Mouse (Mus musculus): ENCODE measurements at regions not wholly inside any gene's neighbourhood (a gene's known extent, or its start where the extent isn't known, plus 50 kb on each side); places are given as distances from the start of the nearest gene placed in this dataset.

GRCm38 (mm10) chr1:157022456-157023435, 83.3 kb upstream of the Ralgps2 start:
- WGBS (ENCODE audit: missing documents): 92% methylated on average over 12 of the region's 12 CpGs
- H3K79me2 ChIP-seq (ENCODE audit: inconsistent target): no peaks in the 10 kb centered on the region
- no peak overlapping the region for H3K27ac ChIP-seq
- no peak overlapping the region for H3K4me3 ChIP-seq (ENCODE audit: inconsistent target)
- no peaks in the 10 kb centered on the region for H3K36me3 ChIP-seq (ENCODE audit: inconsistent target)

- H3K4me3 ChIP-seq (ENCODE audit: inconsistent target): no peak overlapping the region
- peak overlapping the region; percentile 76 for H3K27ac ChIP-seq
- H3K79me2 ChIP-seq (ENCODE audit: inconsistent target): no peaks in the 10 kb centered on the region
- WGBS (ENCODE audit: missing documents): 9% methylated on average over 7 of the region's 7 CpGs
- H3K36me3 ChIP-seq (ENCODE audit: inconsistent target): no peaks in the 10 kb centered on the region
These were observed 80.5 kb upstream of the Ralgps2 start for GRCm38 (mm10) chr1:157019892-157020291.

GRCm38 (mm10) chr1:157018726-157019125, 79.3 kb upstream of the Ralgps2 start:
- Histone ChIP-seq H3K27ac (0 out of 2 replicates have a peak overlapping the region, but pooled peaks have one; percentile 76), H3K36me3 (ENCODE audit: inconsistent target) (no peaks in the 10 kb centered on the region), H3K4me3 (ENCODE audit: inconsistent target) (no peak overlapping the region), H3K79me2 (ENCODE audit: inconsistent target) (no peaks in the 10 kb centered on the region)
- 88% methylated on average over 2 of the region's 2 CpGs for WGBS (ENCODE audit: missing documents)

DNA sequence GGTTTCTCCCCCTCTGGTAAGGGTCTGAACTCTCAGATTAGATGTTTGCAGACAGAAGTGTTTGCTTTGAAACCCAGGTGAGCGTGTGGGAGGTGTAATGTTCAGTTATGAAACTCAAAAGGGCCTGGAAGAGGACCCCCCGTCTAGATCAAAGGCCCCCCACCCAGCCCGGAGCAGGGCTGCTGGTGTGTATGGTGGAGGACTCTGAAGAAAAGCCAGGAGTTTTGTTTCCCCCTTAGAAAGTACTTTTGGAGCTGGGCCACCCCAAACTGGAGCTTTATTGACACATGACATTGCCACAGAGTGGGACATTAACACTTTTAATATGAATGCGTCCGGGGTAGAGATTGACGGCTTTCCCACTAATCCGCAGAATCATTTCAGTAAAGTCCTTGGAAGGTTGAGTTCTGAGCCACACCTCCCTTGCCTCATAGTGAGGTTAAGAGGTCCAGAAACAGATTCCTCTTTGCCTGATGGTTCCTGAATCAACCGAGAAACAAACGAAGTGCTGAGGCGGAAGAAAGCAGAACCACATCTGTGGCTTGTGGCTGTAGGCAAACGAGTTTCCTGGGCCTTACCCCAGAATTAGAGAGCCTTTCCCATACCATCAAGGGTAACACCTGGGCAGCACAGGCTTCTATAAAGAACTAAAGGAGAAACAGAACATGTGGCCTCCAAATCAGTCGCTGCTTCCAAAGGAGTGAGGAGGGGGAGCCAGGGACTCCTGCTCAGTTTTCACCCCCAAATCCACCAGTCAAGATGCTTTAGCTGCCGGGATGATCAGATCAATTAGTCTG, 78.0 kb upstream of the Ralgps2 start:
- WGBS (ENCODE audit: missing documents): 21% methylated on average over 13 of the region's 13 CpGs
- no peaks in the 10 kb centered on the region for H3K79me2 ChIP-seq (ENCODE audit: inconsistent target)
- H3K4me3 ChIP-seq (ENCODE audit: inconsistent target): no peak overlapping the region
- no peaks in the 10 kb centered on the region for H3K36me3 ChIP-seq (ENCODE audit: inconsistent target)
- peak overlapping the region; percentile 54 for H3K27ac ChIP-seq

- H3K27ac ChIP-seq: peak overlapping the region; percentile 54
These were observed 77.2 kb upstream of the Ralgps2 start for GRCm38 (mm10) chr1:157016625-157017024.

GRCm38 (mm10) chr1:157014532-157015497, 75.4 kb upstream of the Ralgps2 start:
- 95% methylated on average over 17 of the region's 17 CpGs for WGBS (ENCODE audit: missing documents)
- no peak overlapping the region for H3K27ac ChIP-seq
- H3K4me3 ChIP-seq (ENCODE audit: inconsistent target): no peak overlapping the region
- no peaks in the 10 kb centered on the region for H3K79me2 ChIP-seq (ENCODE audit: inconsistent target)
- no peaks in the 10 kb centered on the region for H3K36me3 ChIP-seq (ENCODE audit: inconsistent target)

More at GRCm38 (mm10) chr1:157016625-157017024, 77.2 kb upstream of the Ralgps2 start:
- H3K79me2 ChIP-seq (ENCODE audit: inconsistent target): no peaks in the 10 kb centered on the region
- no peaks in the 10 kb centered on the region for H3K36me3 ChIP-seq (ENCODE audit: inconsistent target)
- H3K4me3 ChIP-seq (ENCODE audit: inconsistent target): no peak overlapping the region
- 40% methylated on average over 8 of the region's 8 CpGs for WGBS (ENCODE audit: missing documents)

GRCm38 (mm10) chr1:157013669-157014048, 74.2 kb upstream of the Ralgps2 start:
- Histone ChIP-seq H3K79me2 (ENCODE audit: inconsistent target) (no peaks in the 10 kb centered on the region), H3K27ac (no peak overlapping the region), H3K4me3 (ENCODE audit: inconsistent target) (no peak overlapping the region), H3K36me3 (ENCODE audit: inconsistent target) (no peaks in the 10 kb centered on the region)
- 89% methylated on average over 7 of the region's 7 CpGs for WGBS (ENCODE audit: missing documents)

GRCm38 (mm10) chr1:157012950-157013668, 73.7 kb upstream of the Ralgps2 start:
- H3K4me3 ChIP-seq (ENCODE audit: inconsistent target): no peak overlapping the region
- H3K36me3 ChIP-seq (ENCODE audit: inconsistent target): no peaks in the 10 kb centered on the region
- no peak overlapping the region for H3K27ac ChIP-seq
- H3K79me2 ChIP-seq (ENCODE audit: inconsistent target): no peaks in the 10 kb centered on the region
- 54% methylated on average over 7 of the region's 7 CpGs for WGBS (ENCODE audit: missing documents)

- Histone ChIP-seq H3K4me3 (ENCODE audit: inconsistent target) (no peak overlapping the region), H3K36me3 (ENCODE audit: inconsistent target) (no peaks in the 10 kb centered on the region)
- 91% methylated on average over 4 of the region's 6 CpGs for WGBS (ENCODE audit: missing documents)
These were observed 71.8 kb upstream of the Ralgps2 start for GRCm38 (mm10) chr1:157011226-157011625.

GRCm38 (mm10) chr1:157009427-157009826, 70.0 kb upstream of the Ralgps2 start:
- Histone ChIP-seq H3K27ac (no peak overlapping the region), H3K4me3 (ENCODE audit: inconsistent target) (no peak overlapping the region), H3K79me2 (ENCODE audit: inconsistent target) (no peaks in the 10 kb centered on the region), H3K36me3 (ENCODE audit: inconsistent target) (no peaks in the 10 kb centered on the region)
- WGBS (ENCODE audit: missing documents): 95% methylated on average over 9 of the region's 9 CpGs

More at GRCm38 (mm10) chr1:157011226-157011625, 71.8 kb upstream of the Ralgps2 start:
- H3K27ac ChIP-seq: no peak overlapping the region
- H3K79me2 ChIP-seq (ENCODE audit: inconsistent target): no peaks in the 10 kb centered on the region

DNA sequence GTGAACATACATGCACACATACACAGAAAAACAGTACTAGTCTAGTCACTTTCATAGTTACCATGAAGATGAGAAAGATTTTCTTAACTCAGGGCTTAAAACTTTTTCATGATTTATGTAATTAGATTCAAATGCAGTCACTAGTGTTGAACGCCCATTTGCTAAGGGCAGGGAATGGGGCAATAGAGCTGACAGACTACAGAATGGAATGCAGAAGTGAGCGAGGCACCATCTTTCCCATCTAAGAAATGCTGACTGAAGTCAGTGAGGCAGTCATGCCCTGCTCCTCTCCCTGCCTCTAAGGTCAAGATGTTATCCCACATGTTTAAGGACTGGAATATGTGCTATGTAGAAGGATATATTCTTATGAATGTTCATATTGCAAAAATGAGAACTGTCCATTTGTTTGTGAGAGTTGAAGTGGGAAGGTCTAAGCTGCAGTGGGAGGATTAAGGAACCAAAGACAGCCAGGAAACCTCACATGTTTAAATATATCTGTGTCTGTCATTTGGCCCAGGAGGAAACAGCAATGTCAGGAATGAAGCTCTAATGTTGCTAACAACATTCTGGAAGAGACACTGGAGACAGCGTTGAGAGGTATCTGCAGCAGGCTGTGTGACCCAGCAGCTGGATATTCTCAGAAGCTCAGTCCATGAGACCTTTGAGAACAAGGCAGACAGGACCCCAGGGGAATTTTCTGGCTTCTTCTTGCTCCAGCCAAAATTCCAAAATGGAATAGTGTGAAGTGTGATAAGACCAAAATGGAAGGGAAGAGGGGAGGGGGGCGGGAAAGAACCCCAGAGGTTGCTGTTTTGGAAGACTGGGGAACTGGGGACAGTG, 68.7 kb upstream of the Ralgps2 start:
- no peak overlapping the region for H3K4me3 ChIP-seq (ENCODE audit: inconsistent target)
- H3K27ac ChIP-seq: peak overlapping the region; percentile 92
- 34% methylated on average over 3 of the region's 4 CpGs for WGBS (ENCODE audit: missing documents)
- no peaks in the 10 kb centered on the region for H3K36me3 ChIP-seq (ENCODE audit: inconsistent target)
- H3K79me2 ChIP-seq (ENCODE audit: inconsistent target): no peaks in the 10 kb centered on the region

DNA sequence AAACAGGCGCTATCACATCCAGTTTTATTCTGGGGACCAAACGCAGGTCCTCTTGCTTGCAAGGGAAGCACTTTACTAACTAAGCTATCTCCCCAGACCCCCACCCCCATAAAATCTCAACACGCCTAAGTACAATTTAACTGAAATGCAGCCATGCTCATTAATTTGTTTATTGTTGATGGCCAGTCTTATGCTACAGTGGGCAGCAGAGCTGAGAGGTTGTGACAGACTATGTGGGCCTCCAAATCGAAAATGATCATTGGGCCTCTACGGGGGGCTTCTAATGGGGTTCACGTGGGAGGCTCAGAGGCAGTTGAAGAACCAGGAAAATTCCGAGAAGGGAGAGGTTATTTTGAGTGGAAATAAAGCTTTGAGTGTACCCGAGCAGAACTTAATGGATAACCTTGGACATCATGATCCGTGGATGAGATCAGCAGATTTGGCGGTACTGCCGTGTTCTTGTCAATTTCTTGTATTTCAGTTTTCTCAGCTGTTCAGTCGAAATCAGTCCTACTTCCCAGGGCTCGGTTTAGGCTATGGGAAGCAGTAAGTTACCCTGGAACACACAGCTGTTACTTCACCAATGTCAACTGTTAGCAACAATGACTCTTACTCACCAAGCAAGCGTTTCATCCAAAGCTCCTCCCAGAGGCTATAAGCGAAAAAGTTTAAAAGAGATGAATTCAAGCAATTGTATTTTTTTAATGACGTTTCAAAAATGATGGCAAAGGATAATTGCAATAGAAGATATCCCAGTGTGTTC, 65.1 kb upstream of the Ralgps2 start:
- no peak overlapping the region for H3K4me3 ChIP-seq (ENCODE audit: inconsistent target)
- H3K79me2 ChIP-seq (ENCODE audit: inconsistent target): no peaks in the 10 kb centered on the region
- H3K27ac ChIP-seq: no peak overlapping the region
- WGBS (ENCODE audit: missing documents): 89% methylated on average over 16 of the region's 16 CpGs
- H3K36me3 ChIP-seq (ENCODE audit: inconsistent target): no peaks in the 10 kb centered on the region
